8 mouse cellular contexts compared by ENCODE assay signal in genomic region chr3:98063833-98064232, GRCm38 (mm10). TPM values are rescaled to one million over a fixed set of nuclear protein-coding genes. Genes with fewer than 3 reads are reported as not detected.
A peak's percentile ranks its signal among the peaks of the same experiment; 100 is the strongest.
DNase-seq lines count a peak whose midpoint lies in the region; ATAC-seq and TF ChIP-seq lines count a peak whose summit lies in the region.

No protein-coding gene starts in this region.

- 23% methylated on average over 9 of the region's 9 CpGs for WGBS in heart, embryonic 12.5 days
- WGBS in forebrain, embryonic 14.5 days = 4% methylated on average over 9 of the region's 9 CpGs
- WGBS in liver, embryonic 15.5 days (ENCODE audit: insufficient replicate concordance) = 41% methylated on average over 9 of the region's 9 CpGs

- H3K4me1 ChIP-seq in heart, embryonic 12.5 days (replicated peaks) = peaks cover 63% of the 10 kb centered on the region
- peaks cover 41 to 55% of the 10 kb centered on the region in 2 experiments for H3K4me1 ChIP-seq in MEL (ENCODE audit: control insufficient read depth in 1 of 2, insufficient read depth in 2 of 2, low read length in 2 of 2)
- H3K4me1 ChIP-seq in forebrain, embryonic 14.5 days (ENCODE audit: control insufficient read depth, insufficient read depth, low read length) = peaks cover 68% of the 10 kb centered on the region
- peaks cover 72% of the 10 kb centered on the region for H3K4me1 ChIP-seq in liver, embryonic 15.5 days (replicated peaks)

- H3K4me2 ChIP-seq in heart, embryonic 12.5 days = peak overlapping the region; percentile 41
- peak overlapping the region; percentile 3 for H3K4me2 ChIP-seq in forebrain, embryonic 14.5 days (ENCODE audit: low read length)
- peak overlapping the region; percentile 42; the same call in 1 of the 2 replicates for H3K4me2 ChIP-seq in liver, embryonic 15.5 days

- no peak for ATAC-seq in heart, embryonic 12.5 days (ENCODE audit: insufficient number of reproducible peaks, low FRiP score)
- ATAC-seq in forebrain, embryonic 14.5 days = peak; percentile 50
- no peak for ATAC-seq in liver, embryonic 15.5 days (ENCODE audit: insufficient read depth)
- ATAC-seq in CD4-positive, CD25-positive, alpha-beta regulatory T cell, adult 4 months = no peak

- no peak overlapping the region for H3K4me3 ChIP-seq in heart, embryonic 12.5 days
- H3K4me3 ChIP-seq in MEL (ENCODE audit: control insufficient read depth in 1 of 2, insufficient read depth in 1 of 2, low read depth in 2 of 2, low read length in 2 of 2) = peak overlapping the region; percentile 5; a peak in 3 of 4 replicates
- H3K4me3 ChIP-seq in forebrain, embryonic 14.5 days (ENCODE audit: low read depth, low read length) = no peak overlapping the region
- H3K4me3 ChIP-seq in liver, embryonic 15.5 days (replicated peaks) = no peak overlapping the region

- DNase-seq in heart, adult 9 months (ENCODE audit: low spot score in 2 of 2) = no peak
- no peak for DNase-seq in MEL (ENCODE audit: low read depth, low spot score)
- DNase-seq in forebrain, embryonic 14.5 days (ENCODE audit: low spot score) = peak; percentile 77
- DNase-seq in thymus, postnatal 4 days = no peak
- no peak for DNase-seq in kidney, postnatal 36 days

- no peak for TF ChIP-seq CTCF in MEL (IDR thresholded peaks at IDR 0.05 in 2 of 3, conservative IDR thresholded peaks at IDR 0.05 in 1 of 3; ENCODE audit: control insufficient read depth in 1 of 3, insufficient read depth in 1 of 3, low read depth in 2 of 3, low read length in 3 of 3, poor library complexity in 1 of 3, severe bottlenecking in 1 of 3)

- H3K9ac ChIP-seq in heart, embryonic 12.5 days = peak overlapping the region; percentile 34; the same call in 1 of the 2 replicates
- peak overlapping the region; percentile 55 for H3K9ac ChIP-seq in MEL (ENCODE audit: control insufficient read depth, low read depth, low read length, poor library complexity, severe bottlenecking)
- H3K9ac ChIP-seq in forebrain, embryonic 14.5 days (ENCODE audit: low read length) = peak overlapping the region; percentile 42; the same call in 1 of the 2 replicates
- no peak overlapping the region for H3K9ac ChIP-seq in liver, embryonic 15.5 days

- TF ChIP-seq POLR2A in MEL (IDR thresholded peaks at IDR 0.05; ENCODE audit: control insufficient read depth in 1 of 2, insufficient read depth in 1 of 2, low read depth in 1 of 2, low read length in 2 of 2, poor library complexity in 1 of 2) = no peak

- TF ChIP-seq EP300 in MEL (IDR thresholded peaks at IDR 0.05; ENCODE audit: low read depth in 1 of 2, low read length in 2 of 2) = no peak

- peak overlapping the region; percentile 87 for H3K27ac ChIP-seq in heart, embryonic 12.5 days (ENCODE audit: poor library complexity, severe bottlenecking)
- H3K27ac ChIP-seq in MEL (ENCODE audit: control insufficient read depth, low read depth, low read length) = peak overlapping the region; percentile 93
- H3K27ac ChIP-seq in forebrain, embryonic 14.5 days (ENCODE audit: low read depth, low read length) = peak overlapping the region; percentile 84
- no peak overlapping the region for H3K27ac ChIP-seq in liver, embryonic 15.5 days (replicated peaks)

- H3K79me2 ChIP-seq in MEL (ENCODE audit: control insufficient read depth, insufficient read depth, low read length, poor library complexity) = peaks cover 5% of the 10 kb centered on the region

- no peak for TF ChIP-seq RAD21 in MEL (IDR thresholded peaks at IDR 0.05; ENCODE audit: low read depth, low read length)

- H3K36me3 ChIP-seq in heart, embryonic 12.5 days = 0 out of 2 replicates have a peak, but pooled peaks cover 5% of the 10 kb centered on the region
- H3K36me3 ChIP-seq in MEL (ENCODE audit: control insufficient read depth in 1 of 2, insufficient read depth in 2 of 2, low read length in 2 of 2) = peaks cover 0 to 59% of the 10 kb centered on the region in 2 experiments; a peak in 2 of 4 replicates
- no peaks in the 10 kb centered on the region for H3K36me3 ChIP-seq in forebrain, embryonic 14.5 days (ENCODE audit: control insufficient read depth, insufficient read depth, low read length)
- H3K36me3 ChIP-seq in liver, embryonic 15.5 days (replicated peaks) = no peaks in the 10 kb centered on the region

- no peaks in the 10 kb centered on the region for H3K9me3 ChIP-seq in heart, embryonic 12.5 days (replicated peaks)
- no peaks in the 10 kb centered on the region for H3K9me3 ChIP-seq in MEL (replicated peaks; ENCODE audit: insufficient read depth, low read length)
- no peaks in the 10 kb centered on the region for H3K9me3 ChIP-seq in forebrain, embryonic 14.5 days (replicated peaks; ENCODE audit: control insufficient read depth, low read length)
- H3K9me3 ChIP-seq in liver, embryonic 15.5 days (replicated peaks) = no peaks in the 10 kb centered on the region

- no peaks in the 10 kb centered on the region for H3K27me3 ChIP-seq in heart, embryonic 12.5 days (replicated peaks)
- H3K27me3 ChIP-seq in MEL (ENCODE audit: control insufficient read depth in 1 of 2, insufficient read depth in 2 of 2, low read length in 2 of 2) = no peaks in the 10 kb centered on the region
- H3K27me3 ChIP-seq in forebrain, embryonic 14.5 days (replicated peaks; ENCODE audit: control insufficient read depth, insufficient read depth, low read length) = no peaks in the 10 kb centered on the region
- H3K27me3 ChIP-seq in liver, embryonic 15.5 days = no peaks in the 10 kb centered on the region

TF ChIP-seq in MEL, 35 proteins besides CTCF, POLR2A, EP300 and RAD21:
- TF ChIP-seq TAL1 (IDR thresholded peaks at IDR 0.05; ENCODE audit: low read length) (no peak), MAFK (IDR thresholded peaks at IDR 0.05; ENCODE audit: borderline replicate concordance, low read depth, low read length) (no peak), MAZ (IDR thresholded peaks at IDR 0.05; ENCODE audit: low read depth, low read length) (no peak), ZKSCAN1 (IDR thresholded peaks at IDR 0.05; ENCODE audit: low read depth, low read length) (no peak), TCF12 (IDR thresholded peaks at IDR 0.05; ENCODE audit: low read depth, low read length) (no peak), NELFE (IDR thresholded peaks at IDR 0.05; ENCODE audit: low read depth, low read length) (no peak), E2F4 (IDR thresholded peaks at IDR 0.05; ENCODE audit: borderline replicate concordance, low read depth, low read length) (no peak), BHLHE40 (IDR thresholded peaks at IDR 0.05; ENCODE audit: borderline replicate concordance, low read depth, low read length) (no peak), ETS1 (IDR thresholded peaks at IDR 0.05; ENCODE audit: low read depth, low read length) (no peak), GATA1 (IDR thresholded peaks at IDR 0.05; ENCODE audit: low read depth, low read length) (no peak), JUND (IDR thresholded peaks at IDR 0.05; ENCODE audit: low read depth, low read length) (no peak), MXI1 (IDR thresholded peaks at IDR 0.05; ENCODE audit: low read depth, low read length) (no peak), POLR2AphosphoS2 (IDR thresholded peaks at IDR 0.05; ENCODE audit: low read length) (no peak), POLR2AphosphoS5 (IDR thresholded peaks at IDR 0.05; ENCODE audit: borderline replicate concordance, low read depth, low read length) (no peak), MYC (IDR thresholded peaks at IDR 0.05; ENCODE audit: low read depth, low read length) (no peak), USF1 (IDR thresholded peaks at IDR 0.05; ENCODE audit: low read depth, low read length) (no peak), USF2 (IDR thresholded peaks at IDR 0.05; ENCODE audit: borderline replicate concordance in 1 of 2, insufficient read depth in 1 of 2, low read depth in 1 of 2, low read length in 2 of 2) (no peak)
TF ChIP-seq in MEL: peak in this region for 0.

RNA-seq across cellular contexts. Expression of gene Notch2, which starts 50.5 kb away (rescaled TPM):
- 16.7 and 17.7 TPM in 2 replicates for polyA plus RNA-seq in heart, embryonic 12.5 days (2016; fragmentation: Nextera tagmentation; extraction: Ambion mirVana)
- total RNA-seq in MEL (2012; rRNA removed) = 16.6 and 22.7 TPM in 2 replicates
- 10 to 100 TPM; 16.2 to 36.6 TPM for polyA plus RNA-seq in MEL (2012; ENCODE audit: insufficient read depth in 1 of 2, insufficient read length in 2 of 2, low read depth in 1 of 2, low replicate concordance in 2 of 2, missing spikeins in 1 of 2)
- polyA plus RNA-seq in forebrain, embryonic 14.5 days (2014; fragmentation: Nextera tagmentation; extraction: Ambion mirVana) = 13.6 and 18.1 TPM in 2 replicates
- polyA plus RNA-seq in liver, embryonic 15.5 days (2015; fragmentation: Nextera tagmentation; extraction: Ambion mirVana) = 6.4 and 7.0 TPM in 2 replicates
- polyA plus RNA-seq in CD4-positive, CD25-positive, alpha-beta regulatory T cell, adult 4 months (2017; shearing (Covaris generic)) = 10 to 100 TPM; 13.9 to 18.8 TPM

Comparison
In these comparisons a context has a peak if more than half of its experiments do, and no peak if none do; other contexts are left out.
1. H3K4me3 ChIP-seq: peak in MEL (2 of 2); none in heart, embryonic 12.5 days (single experiment), forebrain, embryonic 14.5 days (single experiment) and liver, embryonic 15.5 days (single experiment).
2. Peak in every context shown above with its lines, with median percentiles within 50 percentile points of each other: H3K4me2 ChIP-seq.